Mouse (Mus musculus): ENCODE measurements at regions not wholly inside any gene's neighbourhood (a gene's known extent, or its start where the extent isn't known, plus 50 kb on each side); places are given as distances from the start of the nearest gene placed in this dataset.

DNA sequence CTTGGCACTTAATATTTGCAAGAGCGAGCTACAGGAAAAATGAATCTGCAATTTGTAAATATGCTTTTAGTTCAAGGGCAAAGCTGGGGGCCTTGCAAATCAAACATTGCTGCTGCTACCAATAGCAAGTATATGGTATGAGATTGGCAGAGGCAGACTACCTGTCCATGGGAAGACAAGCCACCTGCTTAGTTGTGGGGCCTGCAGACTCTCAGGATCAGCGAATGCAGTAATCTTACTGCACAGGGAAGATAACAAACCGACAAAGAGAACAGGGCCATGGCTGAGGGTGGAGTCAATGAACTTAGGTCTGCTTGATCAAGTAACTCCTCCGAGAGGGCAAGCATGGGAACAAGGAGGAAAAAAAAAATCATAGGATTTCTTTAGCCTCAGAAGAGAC, 257.2 kb upstream of the Ppargc1a start:
- no peak for DNase-seq (ENCODE audit: low read depth, low spot score)
- no peaks in the 10 kb centered on the region for H3K36me3 ChIP-seq (ENCODE audit: control insufficient read depth, insufficient read depth, low read length, poor library complexity, severe bottlenecking)
- no peaks in the 10 kb centered on the region for H3K27me3 ChIP-seq (ENCODE audit: control insufficient read depth, insufficient read depth, low read length, poor library complexity, severe bottlenecking)

DNA sequence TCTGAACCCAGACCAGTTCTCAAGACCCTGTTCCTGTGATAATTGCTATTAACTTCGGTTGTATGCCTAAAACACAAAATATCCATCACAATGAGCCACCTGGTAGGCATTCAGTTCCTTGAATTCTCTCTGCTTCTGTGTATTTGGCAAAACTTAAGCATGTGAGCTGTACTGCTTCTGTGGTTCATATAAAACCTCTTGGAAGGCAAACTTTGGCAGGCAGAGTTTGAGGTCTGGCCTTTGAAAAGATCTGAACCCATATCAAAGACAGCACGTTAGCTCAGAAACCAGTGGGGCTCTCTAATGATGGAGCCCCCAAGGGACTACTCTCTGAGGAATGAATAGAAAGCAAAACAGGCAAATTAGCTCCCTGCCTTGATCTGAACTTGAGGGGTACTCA, 256.1 kb upstream of the Ppargc1a start:
- no peak for DNase-seq (ENCODE audit: low read depth, low spot score)
- no peaks in the 10 kb centered on the region for H3K27me3 ChIP-seq (ENCODE audit: control insufficient read depth, insufficient read depth, low read length, poor library complexity, severe bottlenecking)
- H3K36me3 ChIP-seq (ENCODE audit: control insufficient read depth, insufficient read depth, low read length, poor library complexity, severe bottlenecking) = no peaks in the 10 kb centered on the region

DNA sequence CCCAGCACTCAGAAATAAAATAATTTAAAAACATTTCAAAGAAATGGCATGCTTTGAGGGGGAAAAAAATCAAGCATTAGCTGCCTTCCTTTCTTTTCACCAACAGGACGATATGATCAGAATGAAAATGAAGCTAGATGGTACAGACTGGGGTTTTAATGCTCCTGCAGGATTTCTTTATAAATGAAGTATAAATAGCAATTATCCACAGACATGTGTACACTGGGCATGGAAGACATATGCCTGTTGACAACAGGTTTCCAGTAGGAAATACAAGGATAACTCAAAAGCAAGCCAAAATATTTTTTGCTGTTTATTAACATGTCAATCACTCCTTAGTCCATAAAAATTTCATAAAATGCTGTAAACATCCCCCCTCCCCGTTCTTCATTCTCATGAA, 248.7 kb upstream of the Ppargc1a start:
- Histone ChIP-seq H3K36me3 (ENCODE audit: control insufficient read depth, insufficient read depth, low read length, poor library complexity, severe bottlenecking) (no peaks in the 10 kb centered on the region), H3K27me3 (ENCODE audit: control insufficient read depth, insufficient read depth, low read length, poor library complexity, severe bottlenecking) (no peaks in the 10 kb centered on the region)
- DNase-seq (ENCODE audit: low read depth, low spot score) = no peak

DNA sequence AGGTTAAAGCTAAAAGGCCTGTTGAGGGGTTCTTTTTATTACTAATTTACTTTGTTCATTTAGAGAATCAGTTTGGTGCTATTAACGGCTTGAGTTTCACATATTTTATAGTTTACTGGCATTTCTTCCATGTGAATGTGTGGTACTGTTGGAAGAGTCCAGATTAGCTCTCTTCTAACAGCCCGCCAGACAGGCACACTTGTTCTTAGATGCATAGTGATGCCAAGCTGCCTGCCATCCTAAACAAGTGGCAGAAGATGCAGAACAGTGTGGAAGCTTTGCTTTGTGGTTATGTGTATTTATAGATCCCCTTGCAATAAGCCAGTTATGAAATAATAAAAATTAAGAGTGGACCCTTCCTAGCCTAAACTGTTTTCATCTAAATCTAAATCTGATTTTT, 244.2 kb upstream of the Ppargc1a start:
- Histone ChIP-seq H3K36me3 (ENCODE audit: control insufficient read depth, insufficient read depth, low read length, poor library complexity, severe bottlenecking) (no peaks in the 10 kb centered on the region), H3K27me3 (ENCODE audit: control insufficient read depth, insufficient read depth, low read length, poor library complexity, severe bottlenecking) (no peaks in the 10 kb centered on the region)

DNA sequence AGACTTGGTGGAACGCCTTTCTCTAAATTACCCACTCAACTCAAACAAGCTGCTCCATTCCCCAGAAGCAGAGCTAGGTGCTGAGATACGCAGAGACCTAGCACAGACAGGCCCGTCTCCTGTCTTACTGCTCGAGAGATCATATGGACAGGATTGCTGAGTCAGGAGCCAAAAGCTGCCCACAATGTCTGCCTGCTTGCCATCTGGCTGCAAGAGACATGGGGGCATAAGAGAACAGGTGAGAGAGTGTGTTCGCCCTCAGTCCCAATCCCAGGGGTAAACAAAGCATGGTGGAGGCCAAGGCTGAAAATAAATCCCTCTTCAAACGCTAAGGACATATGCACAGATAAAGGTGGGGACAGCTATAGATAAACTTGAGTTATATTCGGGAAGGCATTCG, 234.0 kb upstream of the Ppargc1a start:
- no peak for DNase-seq (ENCODE audit: low read depth, low spot score)
- no peaks in the 10 kb centered on the region for H3K27me3 ChIP-seq (ENCODE audit: control insufficient read depth, insufficient read depth, low read length, poor library complexity, severe bottlenecking)
- H3K36me3 ChIP-seq (ENCODE audit: control insufficient read depth, insufficient read depth, low read length, poor library complexity, severe bottlenecking) = no peaks in the 10 kb centered on the region

More for the DNA sequence above, 244.2 kb upstream of the Ppargc1a start:
- no peak for DNase-seq (ENCODE audit: low read depth, low spot score)

DNA sequence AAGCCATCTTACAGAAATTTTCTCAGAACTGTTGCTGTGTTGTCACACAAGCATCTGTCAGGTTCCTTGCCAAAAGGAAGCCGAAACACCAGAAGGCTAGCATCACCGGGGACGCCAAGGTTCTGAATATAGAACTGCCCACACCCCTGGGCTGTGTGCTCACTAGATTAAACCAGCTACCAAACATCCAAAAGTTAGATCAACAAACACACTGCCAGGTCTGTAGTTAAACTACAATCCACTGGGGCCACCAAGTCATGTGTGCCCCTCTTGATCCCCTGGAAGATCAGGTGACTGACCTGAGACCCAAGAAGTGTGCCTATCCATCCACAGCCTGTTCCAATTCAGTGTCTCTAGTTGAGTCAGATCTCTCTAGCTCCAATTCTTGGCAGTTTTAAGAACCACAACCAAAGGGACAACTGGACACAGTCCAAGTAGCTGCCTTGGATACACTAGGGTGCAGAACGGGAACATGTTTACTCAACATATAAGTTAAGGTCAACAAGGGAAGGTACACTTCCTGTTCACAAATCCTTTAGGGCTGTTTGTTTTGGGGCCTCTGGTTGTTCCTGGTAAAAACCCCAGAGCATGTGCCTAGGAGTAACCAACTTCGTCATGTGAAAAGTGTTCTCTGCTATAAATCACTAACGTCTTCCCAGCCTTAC, 232.0 kb upstream of the Ppargc1a start:
- no peak for DNase-seq (ENCODE audit: low read depth, low spot score)
- Histone ChIP-seq H3K27me3 (ENCODE audit: control insufficient read depth, insufficient read depth, low read length, poor library complexity, severe bottlenecking) (no peaks in the 10 kb centered on the region), H3K36me3 (ENCODE audit: control insufficient read depth, insufficient read depth, low read length, poor library complexity, severe bottlenecking) (no peaks in the 10 kb centered on the region)

DNA sequence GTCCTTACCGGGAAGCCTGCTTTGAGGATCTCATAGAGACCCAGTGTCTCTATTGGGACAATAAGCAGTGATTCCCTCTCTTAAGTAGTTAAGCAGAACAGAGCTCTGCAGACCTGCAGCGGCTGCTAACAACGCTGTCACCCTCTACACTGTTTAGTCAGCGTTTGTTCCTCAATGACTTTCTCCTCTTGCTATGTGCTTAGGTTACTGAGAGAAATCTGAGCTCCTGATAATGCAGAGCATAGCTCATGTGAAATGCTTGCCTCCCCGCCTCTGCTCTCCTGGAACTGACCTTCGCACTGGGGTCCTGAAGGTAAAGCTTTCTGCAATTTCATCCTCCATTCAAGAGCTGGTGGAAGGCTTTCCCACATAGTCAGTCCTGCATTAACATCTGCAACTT, 226.6 kb upstream of the Ppargc1a start:
- no peak for DNase-seq (ENCODE audit: low read depth, low spot score)
- H3K27me3 ChIP-seq (ENCODE audit: control insufficient read depth, insufficient read depth, low read length, poor library complexity, severe bottlenecking) = no peaks in the 10 kb centered on the region
- H3K36me3 ChIP-seq (ENCODE audit: control insufficient read depth, insufficient read depth, low read length, poor library complexity, severe bottlenecking) = no peaks in the 10 kb centered on the region

DNA sequence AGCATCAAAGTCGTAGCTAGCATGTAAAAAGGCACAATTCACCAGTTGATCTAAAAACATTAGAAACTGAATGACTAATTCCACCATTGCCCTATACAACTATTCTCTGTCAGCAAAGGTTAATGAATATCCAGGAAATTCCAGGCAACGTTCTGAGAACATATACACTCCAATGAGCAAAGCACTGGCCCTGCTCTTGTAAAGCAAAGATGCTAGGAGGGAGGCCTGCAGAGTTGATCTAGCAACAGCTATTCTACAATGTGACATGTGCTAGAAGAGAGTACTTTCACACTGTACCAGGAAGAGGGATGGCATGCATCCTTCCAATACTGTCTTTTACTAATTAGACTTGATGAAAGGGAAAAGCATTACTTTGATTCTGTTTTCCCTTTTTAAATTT, 225.4 kb upstream of the Ppargc1a start:
- DNase-seq (ENCODE audit: low read depth, low spot score) = no peak
- Histone ChIP-seq H3K27me3 (ENCODE audit: control insufficient read depth, insufficient read depth, low read length, poor library complexity, severe bottlenecking) (no peaks in the 10 kb centered on the region), H3K36me3 (ENCODE audit: control insufficient read depth, insufficient read depth, low read length, poor library complexity, severe bottlenecking) (no peaks in the 10 kb centered on the region)

DNA sequence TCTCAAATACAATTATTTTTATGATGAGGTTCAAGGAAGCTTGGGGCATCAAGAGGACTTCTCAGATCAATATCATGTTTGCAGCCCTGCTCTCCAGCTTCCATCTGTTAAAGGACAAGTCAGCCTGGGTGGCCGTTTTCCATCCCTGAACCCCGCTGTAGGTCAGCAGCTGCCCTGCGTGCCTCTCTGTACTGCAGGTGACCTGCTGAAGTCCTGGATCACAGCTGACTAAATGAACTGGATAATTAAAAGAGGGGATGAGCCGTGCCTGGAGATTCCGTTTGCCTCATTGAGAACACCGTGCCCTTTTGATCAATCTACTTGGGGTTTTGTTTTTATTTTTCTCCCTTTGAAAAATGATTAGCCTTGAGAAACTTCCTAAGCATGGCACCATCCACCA, 221.2 kb upstream of the Ppargc1a start:
- Histone ChIP-seq H3K36me3 (ENCODE audit: control insufficient read depth, insufficient read depth, low read length, poor library complexity, severe bottlenecking) (no peaks in the 10 kb centered on the region), H3K27me3 (ENCODE audit: control insufficient read depth, insufficient read depth, low read length, poor library complexity, severe bottlenecking) (no peaks in the 10 kb centered on the region)
- no peak for DNase-seq (ENCODE audit: low read depth, low spot score)

DNA sequence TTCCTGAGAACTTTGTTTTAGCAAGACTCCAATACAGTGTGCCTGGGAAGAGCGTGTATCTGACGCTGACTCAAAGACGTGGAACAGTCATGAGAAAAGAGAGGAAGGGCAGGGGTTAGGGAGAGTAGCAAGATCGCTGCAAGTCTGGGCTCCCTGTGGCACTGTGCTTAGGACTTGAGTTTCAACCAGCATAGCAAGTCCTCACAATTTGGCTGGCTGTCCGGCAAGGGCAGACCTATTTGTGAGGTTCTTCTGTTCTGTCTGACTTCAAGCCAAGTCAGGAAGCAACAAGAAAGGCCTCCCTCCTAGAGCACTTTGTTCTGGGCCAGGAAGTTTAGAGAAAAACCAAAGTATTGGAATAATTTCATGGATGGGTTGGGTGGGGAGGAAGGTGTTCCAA, 216.0 kb upstream of the Ppargc1a start:
- no peak for DNase-seq (ENCODE audit: low read depth, low spot score)
- Histone ChIP-seq H3K27me3 (ENCODE audit: control insufficient read depth, insufficient read depth, low read length, poor library complexity, severe bottlenecking) (no peaks in the 10 kb centered on the region), H3K36me3 (ENCODE audit: control insufficient read depth, insufficient read depth, low read length, poor library complexity, severe bottlenecking) (no peaks in the 10 kb centered on the region)

DNA sequence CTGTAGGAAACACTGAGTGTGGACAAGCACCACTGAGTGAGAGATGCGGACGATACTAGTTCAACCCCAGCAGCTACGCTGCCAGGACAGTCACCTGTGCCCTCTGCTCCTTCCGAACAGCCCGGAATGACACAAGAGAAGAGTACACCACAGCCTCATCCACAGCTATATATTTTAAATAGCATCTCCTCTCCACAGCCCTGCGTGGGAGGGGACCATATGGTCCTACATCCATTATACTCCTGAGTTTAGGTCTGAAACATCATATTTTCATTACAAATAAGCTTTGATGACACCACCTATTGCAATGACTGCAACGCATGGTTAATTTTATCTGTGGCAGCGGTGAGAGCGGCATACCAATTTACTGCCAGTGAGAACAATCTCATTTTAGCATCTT, 215.6 kb upstream of the Ppargc1a start:
- Histone ChIP-seq H3K36me3 (ENCODE audit: control insufficient read depth, insufficient read depth, low read length, poor library complexity, severe bottlenecking) (no peaks in the 10 kb centered on the region), H3K27me3 (ENCODE audit: control insufficient read depth, insufficient read depth, low read length, poor library complexity, severe bottlenecking) (no peaks in the 10 kb centered on the region)
- no peak for DNase-seq (ENCODE audit: low read depth, low spot score)

DNA sequence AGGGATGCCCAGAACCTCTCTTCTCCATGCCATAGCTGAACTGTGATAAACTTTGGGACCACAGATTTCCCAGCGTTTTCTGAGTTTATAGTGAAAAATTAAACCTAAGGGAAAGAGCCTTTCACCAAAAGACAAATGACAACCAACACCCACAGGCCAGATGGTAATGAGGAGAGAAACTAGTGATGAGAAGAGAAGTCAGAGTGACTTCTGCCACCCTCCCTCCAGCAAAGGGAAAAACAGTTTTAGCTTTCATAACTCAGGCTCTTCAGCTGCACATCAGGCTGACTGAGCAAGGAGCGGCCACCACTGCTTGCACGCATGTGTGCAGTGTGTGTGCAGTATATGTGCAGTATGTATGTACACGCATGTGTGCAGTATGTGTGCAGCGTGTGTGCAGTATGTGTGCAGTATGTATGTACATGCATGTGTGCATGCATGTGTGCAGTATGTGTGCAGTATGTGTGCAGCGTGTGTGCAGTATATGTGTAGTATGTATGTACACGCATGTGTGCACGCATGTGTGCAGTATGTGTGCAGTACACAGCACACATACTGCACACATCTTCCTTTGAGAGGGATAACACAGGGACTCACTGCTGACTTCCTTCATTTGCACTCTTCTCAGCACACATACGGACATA, 208.1 kb upstream of the Ppargc1a start:
- no peak for DNase-seq (ENCODE audit: low read depth, low spot score)
- Histone ChIP-seq H3K27me3 (ENCODE audit: control insufficient read depth, insufficient read depth, low read length, poor library complexity, severe bottlenecking) (no peaks in the 10 kb centered on the region), H3K36me3 (ENCODE audit: control insufficient read depth, insufficient read depth, low read length, poor library complexity, severe bottlenecking) (no peaks in the 10 kb centered on the region)

DNA sequence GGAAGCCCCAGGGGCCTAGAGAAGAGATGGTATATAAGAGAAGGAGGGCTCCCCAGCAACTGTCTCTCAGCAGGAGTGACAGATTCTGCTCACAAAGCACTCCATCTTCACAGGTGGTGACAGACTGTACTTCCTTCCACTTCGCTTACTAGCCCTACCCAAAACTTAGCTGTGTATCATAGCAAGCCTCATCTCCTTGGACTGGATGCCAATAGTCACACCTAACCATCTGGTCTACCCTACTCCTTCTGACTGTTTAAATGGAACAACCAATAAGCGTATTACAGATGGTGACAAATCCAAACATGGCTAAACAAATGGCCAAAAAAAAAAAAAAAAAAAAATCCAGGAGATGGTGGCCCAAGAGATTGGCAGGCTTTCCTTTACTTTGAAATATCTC, 204.1 kb upstream of the Ppargc1a start:
- H3K36me3 ChIP-seq (ENCODE audit: control insufficient read depth, insufficient read depth, low read length, poor library complexity, severe bottlenecking) = no peaks in the 10 kb centered on the region
- no peak for DNase-seq (ENCODE audit: low read depth, low spot score)
- no peaks in the 10 kb centered on the region for H3K27me3 ChIP-seq (ENCODE audit: control insufficient read depth, insufficient read depth, low read length, poor library complexity, severe bottlenecking)

DNA sequence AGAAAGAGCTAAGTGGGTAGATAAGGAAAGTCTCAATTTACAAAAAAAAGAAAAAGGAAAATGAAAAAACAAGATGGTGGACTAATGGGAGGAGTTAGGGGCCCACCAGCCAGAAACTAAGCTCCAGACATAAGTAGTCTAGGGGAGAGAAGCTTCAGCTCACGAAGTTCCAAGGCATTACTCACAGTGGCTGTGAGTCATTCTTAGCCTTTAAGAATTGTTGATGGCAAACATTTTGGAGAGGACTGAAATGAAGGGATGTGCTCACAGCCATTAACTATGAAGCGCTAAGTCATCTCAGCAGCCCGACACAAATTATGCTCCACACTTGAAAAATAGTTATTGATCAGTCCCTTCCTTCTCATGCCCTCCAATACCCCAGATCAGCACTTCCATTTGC, 198.6 kb upstream of the Ppargc1a start:
- DNase-seq (ENCODE audit: low read depth, low spot score) = no peak

DNA sequence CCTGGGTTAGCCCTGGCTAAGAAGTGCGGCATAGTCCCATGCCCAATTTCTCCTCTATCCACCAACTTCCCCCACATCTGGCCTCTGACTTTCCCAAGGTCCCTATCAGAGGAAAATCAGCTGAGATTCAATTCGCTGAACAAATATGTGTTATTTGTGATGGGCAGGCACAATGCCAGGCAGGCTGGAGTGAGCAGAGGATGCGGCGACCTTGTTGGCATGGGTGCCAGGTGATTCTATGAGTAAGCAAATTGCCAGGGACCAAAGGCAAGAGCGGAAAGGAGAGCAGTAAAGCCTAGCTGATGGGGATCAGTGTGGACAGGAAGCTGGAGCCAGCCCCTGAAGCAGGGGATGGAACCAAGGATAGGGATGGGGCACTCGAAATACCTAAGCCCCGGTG, 196.9 kb upstream of the Ppargc1a start:
- Histone ChIP-seq H3K27me3 (ENCODE audit: control insufficient read depth, insufficient read depth, low read length, poor library complexity, severe bottlenecking) (no peaks in the 10 kb centered on the region), H3K36me3 (ENCODE audit: control insufficient read depth, insufficient read depth, low read length, poor library complexity, severe bottlenecking) (no peaks in the 10 kb centered on the region)
- DNase-seq (ENCODE audit: low read depth, low spot score) = no peak

More for the DNA sequence above, 198.6 kb upstream of the Ppargc1a start:
- no peaks in the 10 kb centered on the region for H3K27me3 ChIP-seq (ENCODE audit: control insufficient read depth, insufficient read depth, low read length, poor library complexity, severe bottlenecking)
- H3K36me3 ChIP-seq (ENCODE audit: control insufficient read depth, insufficient read depth, low read length, poor library complexity, severe bottlenecking) = no peaks in the 10 kb centered on the region

DNA sequence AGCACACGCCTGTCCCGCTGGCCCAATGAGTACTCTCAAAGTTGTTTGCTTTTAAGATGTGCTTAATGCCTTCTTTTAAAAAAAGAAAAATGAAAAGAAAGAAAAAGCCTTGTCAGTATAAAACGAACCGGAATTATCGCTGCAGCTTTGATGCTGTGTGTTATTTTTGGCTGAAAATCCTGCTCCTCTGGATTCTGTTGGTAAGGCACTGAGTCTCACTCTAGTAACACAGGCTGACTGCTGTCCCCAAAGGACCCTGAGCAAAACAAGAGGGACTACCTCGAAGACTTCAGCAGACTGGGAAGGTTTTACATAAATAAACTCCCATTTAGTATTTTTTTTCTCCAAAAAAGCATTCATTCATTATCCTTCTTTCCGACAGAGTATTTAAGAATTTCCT, 196.1 kb upstream of the Ppargc1a start:
- Histone ChIP-seq H3K27me3 (ENCODE audit: control insufficient read depth, insufficient read depth, low read length, poor library complexity, severe bottlenecking) (no peaks in the 10 kb centered on the region), H3K36me3 (ENCODE audit: control insufficient read depth, insufficient read depth, low read length, poor library complexity, severe bottlenecking) (no peaks in the 10 kb centered on the region)
- no peak for DNase-seq (ENCODE audit: low read depth, low spot score)
